ENCODE assay signal across 26 mouse cellular contexts in the genomic region with DNA sequence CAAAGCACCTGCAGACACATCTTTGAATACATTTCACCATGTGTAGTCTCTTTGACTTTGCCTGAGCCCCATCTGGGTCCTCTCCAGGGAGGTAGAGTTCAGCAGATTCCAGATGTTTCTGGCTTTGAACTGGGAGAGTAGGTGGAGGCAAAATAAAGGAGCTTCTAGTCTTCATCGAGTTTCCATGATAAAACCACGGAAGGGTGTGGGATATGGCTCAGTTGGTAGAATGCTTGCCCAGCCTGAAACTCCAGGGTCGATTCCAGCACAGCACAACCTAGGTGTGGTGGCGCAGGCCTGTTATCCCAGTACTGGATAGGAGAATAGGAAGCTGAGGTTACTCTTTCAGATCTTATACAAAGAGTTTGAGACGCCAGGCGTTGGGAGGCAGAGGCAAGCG.
"Had no signal": no experiment of that assay in that cellular context is flagged by ENCODE, and none has a peak within 500 bp of the region (broad histone marks: within the 10 kb centered on the region; RNA-seq: fewer than 3 reads in every experiment).

No protein-coding gene starts in this region.

- H3K4me3 ChIP-seq: gastrocnemius, adult 2 months; heart, embryonic 10.5 days; heart, embryonic 12.5 days; hindbrain, embryonic 10.5 days; hindbrain, embryonic 12.5 days; intestine, embryonic 15.5 days; layer of hippocampus, adult 2 months; left cerebral cortex, adult 2 months; limb, embryonic 13.5 days; limb, embryonic 15.5 days; liver, embryonic 12.5 days had no signal

- DNase-seq: gastrocnemius, adult 2 months; gastrocnemius, postnatal 10 days; gastrocnemius, postnatal 25 days; heart, adult 18-20 months; heart, postnatal 10 days; heart, postnatal 4 days; kidney, adult 18-20 months; kidney, adult 8-10 months; kidney, postnatal 10 days; kidney, postnatal 25 days; kidney, postnatal 4 days had no signal

- H3K36me3 ChIP-seq: heart, embryonic 10.5 days; heart, embryonic 12.5 days; hindbrain, embryonic 10.5 days; hindbrain, embryonic 12.5 days; intestine, embryonic 15.5 days; limb, embryonic 13.5 days; limb, embryonic 15.5 days; liver, embryonic 12.5 days had no signal

- ATAC-seq: hindbrain, embryonic 16.5 days; inflammation-experienced regulatory T-cells, adult 6 months; intestine, embryonic 15.5 days; intestine, postnatal 0 days; liver, embryonic 12.5 days had no signal

- H3K27me3 ChIP-seq: heart, embryonic 12.5 days; hindbrain, embryonic 12.5 days; intestine, embryonic 15.5 days; limb, embryonic 15.5 days; liver, embryonic 12.5 days had no signal

- H3K9me3 ChIP-seq: heart, embryonic 10.5 days; heart, embryonic 12.5 days; hindbrain, embryonic 10.5 days; hindbrain, embryonic 12.5 days; intestine, embryonic 15.5 days; limb, embryonic 13.5 days; limb, embryonic 15.5 days; liver, embryonic 12.5 days had no signal

- H3K4me2 ChIP-seq: heart, embryonic 12.5 days; hindbrain, embryonic 12.5 days; hindbrain, embryonic 14.5 days; intestine, embryonic 15.5 days; limb, embryonic 13.5 days; limb, embryonic 15.5 days; liver, embryonic 12.5 days had no signal

- H3K27ac ChIP-seq: gastrocnemius, adult 2 months; heart, embryonic 10.5 days; hindbrain, embryonic 10.5 days; hindbrain, embryonic 12.5 days; hindbrain, embryonic 14.5 days; intestine, embryonic 15.5 days; left cerebral cortex, adult 2 months; limb, embryonic 13.5 days; limb, embryonic 15.5 days; liver, embryonic 12.5 days; liver, embryonic 14.5 days had no signal

- H3K9ac ChIP-seq: heart, embryonic 12.5 days; hindbrain, embryonic 12.5 days; hindbrain, embryonic 14.5 days; intestine, embryonic 15.5 days; limb, embryonic 13.5 days; limb, embryonic 15.5 days; liver, embryonic 12.5 days; liver, embryonic 14.5 days had no signal

- H3K4me1 ChIP-seq: heart, embryonic 10.5 days; heart, embryonic 12.5 days; hindbrain, embryonic 10.5 days; hindbrain, embryonic 12.5 days; intestine, embryonic 15.5 days; limb, embryonic 13.5 days; limb, embryonic 15.5 days; liver, embryonic 12.5 days had no signal
